Mouse (Mus musculus) heart, adult 9 months (tissue): Measurements from ENCODE around the gene Prpf38b.
A peak's percentile ranks its signal among the peaks of the same experiment; 100 is the strongest.

Source experiments
- DNase-seq, 2 experiments: peaks; one replicate each; pipeline ENCODE4 v3.0.0; 2022; ENCODE audit warnings: low spot score in 2 of 2

Prpf38b gene

GRCm38 (mm10) chr3:108911548-108912413 lies at the start of gene Prpf38b:
Gene Prpf38b, minus strand, starts transcription at chr3:108911727.
- DNase-seq = peak; percentile 95

- DNase-seq = no peak
Observed at GRCm38 (mm10) chr3:108961226-108961625, 49.7 kb upstream of the Prpf38b start.

GRCm38 (mm10) chr3:108959680-108960295 lies 48.3 kb upstream of the Prpf38b start:
- no peak for DNase-seq

GRCm38 (mm10) chr3:108957976-108958375 lies 46.4 kb upstream of the Prpf38b start:
- DNase-seq = no peak

- no peak for DNase-seq
Observed at GRCm38 (mm10) chr3:108940996-108941395, 29.5 kb upstream of the Prpf38b start.

- DNase-seq = no peak
Observed at GRCm38 (mm10) chr3:108940001-108940633, 28.6 kb upstream of the Prpf38b start, which contains the start of gene Gm9857. Gene Gm9857, minus strand, starts transcription at chr3:108940445.

GRCm38 (mm10) chr3:108939573-108939972 lies 28.0 kb upstream of the Prpf38b start, which contains the start of gene Henmt1:
Gene Henmt1, plus strand, starts transcription at chr3:108939873.
- DNase-seq = no peak

- no peak for DNase-seq
Observed at GRCm38 (mm10) chr3:108938691-108939090, 27.2 kb upstream of the Prpf38b start.

GRCm38 (mm10) chr3:108933557-108933956 lies 22.0 kb upstream of the Prpf38b start:
- DNase-seq = no peak

GRCm38 (mm10) chr3:108926308-108926707 lies 14.8 kb upstream of the Prpf38b start:
- DNase-seq = no peak

GRCm38 (mm10) chr3:108925677-108926076 lies 14.2 kb upstream of the Prpf38b start:
- no peak for DNase-seq

GRCm38 (mm10) chr3:108921822-108922221 lies 10.3 kb upstream of the Prpf38b start:
- DNase-seq = no peak

- DNase-seq = no peak
Observed at GRCm38 (mm10) chr3:108920442-108921070, 9.0 kb upstream of the Prpf38b start.

GRCm38 (mm10) chr3:108918852-108919251 lies 7.3 kb upstream of the Prpf38b start:
- DNase-seq = no peak

GRCm38 (mm10) chr3:108917986-108918385 lies 6.5 kb upstream of the Prpf38b start:
- no peak for DNase-seq

- no peak for DNase-seq
Observed at GRCm38 (mm10) chr3:108916857-108917256, 5.3 kb upstream of the Prpf38b start.

GRCm38 (mm10) chr3:108915999-108916398 lies 4.5 kb upstream of the Prpf38b start:
- no peak for DNase-seq

- peak; percentile 43 to 61 for DNase-seq
Observed at GRCm38 (mm10) chr3:108911081-108911547, 413 bp downstream of the Prpf38b start.

GRCm38 (mm10) chr3:108910303-108911080 lies 1.0 kb downstream of the Prpf38b start:
- DNase-seq = no peak

- DNase-seq = no peak
Observed at GRCm38 (mm10) chr3:108902934-108903333, 8.6 kb downstream of the Prpf38b start.

GRCm38 (mm10) chr3:108902038-108902437 lies 9.5 kb downstream of the Prpf38b start:
- no peak for DNase-seq
